ENCODE assay signal across 24 mouse cellular contexts in genomic region chr9:5271334-5271845, GRCm38 (mm10). TPM values are rescaled to one million over a fixed set of nuclear protein-coding genes. Genes with fewer than 3 reads are reported as not detected.
DNase-seq lines count a peak whose midpoint lies in the region; ATAC-seq and TF ChIP-seq lines count a peak whose summit lies in the region.
"Had no signal": no experiment of that assay in that cellular context is flagged by ENCODE, and none has a peak within 500 bp of the region (broad histone marks: within the 10 kb centered on the region; RNA-seq: fewer than 3 reads in every experiment).

No protein-coding gene starts in this region.

- no peaks in the 10 kb centered on the region for H3K27me3 ChIP-seq in heart, embryonic 13.5 days (replicated peaks)
- H3K27me3 ChIP-seq in heart, adult 2 months (ENCODE audit: control insufficient read depth, insufficient read depth, low read length): no peaks in the 10 kb centered on the region
- H3K27me3 ChIP-seq in liver, postnatal 0 days (ENCODE audit: insufficient read depth, low read length): no peaks in the 10 kb centered on the region
- H3K27me3 ChIP-seq in heart, postnatal 0 days (ENCODE audit: control insufficient read depth, insufficient read depth, low read length): no peaks in the 10 kb centered on the region
- H3K27me3 ChIP-seq in hindbrain, embryonic 10.5 days (ENCODE audit: insufficient read depth, poor library complexity, severe bottlenecking): no peaks in the 10 kb centered on the region
- H3K27me3 ChIP-seq: forebrain, embryonic 13.5 days; hindbrain, embryonic 15.5 days; limb, embryonic 15.5 days; liver, embryonic 15.5 days; megakaryocyte, embryonic 14.5 days; neural tube, embryonic 13.5 days had no signal

- 53% methylated on average over 6 of the region's 6 CpGs for WGBS in heart, embryonic 13.5 days
- 36% methylated on average over 6 of the region's 6 CpGs for WGBS in heart, adult 2 months
- 57% methylated on average over 6 of the region's 6 CpGs for WGBS in liver, postnatal 0 days (ENCODE audit: insufficient replicate concordance)
- 55% methylated on average over 6 of the region's 6 CpGs for WGBS in heart, postnatal 0 days
- WGBS in hindbrain, embryonic 10.5 days: 81% methylated on average over 6 of the region's 6 CpGs

- H3K79me2 ChIP-seq in heart, adult 2 months (replicated peaks; ENCODE audit: control insufficient read depth, insufficient read depth, low read length): no peaks in the 10 kb centered on the region

- H3K4me2 ChIP-seq in heart, embryonic 13.5 days: no peak overlapping the region
- H3K4me2 ChIP-seq in liver, postnatal 0 days (ENCODE audit: low read depth, low read length): no peak overlapping the region
- no peak overlapping the region for H3K4me2 ChIP-seq in heart, postnatal 0 days (ENCODE audit: low read depth, low read length)
- H3K4me2 ChIP-seq: forebrain, embryonic 13.5 days; hindbrain, embryonic 15.5 days; limb, embryonic 15.5 days; liver, embryonic 15.5 days; neural tube, embryonic 13.5 days had no signal

- no peak for TF ChIP-seq POLR2A in heart, adult 2 months (IDR thresholded peaks at IDR 0.05; ENCODE audit: insufficient read depth, low read depth, low read length)

- no peak for TF ChIP-seq CTCF in heart, adult 2 months (IDR thresholded peaks at IDR 0.05)
- no peak for TF ChIP-seq CTCF in liver, postnatal 0 days (IDR thresholded peaks at IDR 0.05; ENCODE audit: low read depth)
- no peak for TF ChIP-seq CTCF in heart, postnatal 0 days (IDR thresholded peaks at IDR 0.05; ENCODE audit: low read depth)

- H3K4me1 ChIP-seq in heart, embryonic 13.5 days: no peaks in the 10 kb centered on the region
- H3K4me1 ChIP-seq in heart, adult 2 months (ENCODE audit: control insufficient read depth, insufficient read depth, low read length): no peaks in the 10 kb centered on the region
- no peaks in the 10 kb centered on the region for H3K4me1 ChIP-seq in liver, postnatal 0 days (ENCODE audit: insufficient read depth)
- no peaks in the 10 kb centered on the region for H3K4me1 ChIP-seq in heart, postnatal 0 days (ENCODE audit: control insufficient read depth, insufficient read depth)
- no peaks in the 10 kb centered on the region for H3K4me1 ChIP-seq in hindbrain, embryonic 10.5 days (replicated peaks)
- H3K4me1 ChIP-seq: forebrain, embryonic 13.5 days; hindbrain, embryonic 15.5 days; limb, embryonic 15.5 days; liver, embryonic 15.5 days; megakaryocyte, embryonic 14.5 days; neural tube, embryonic 13.5 days had no signal

- intact Hi-C loops in heart, adult 2 months (cut with DNase I): no loop called here

- H3K9ac ChIP-seq in heart, embryonic 13.5 days: no peak overlapping the region
- no peak overlapping the region for H3K9ac ChIP-seq in heart, adult 2 months (ENCODE audit: low read depth, low read length)
- H3K9ac ChIP-seq in liver, postnatal 0 days (replicated peaks): no peak overlapping the region
- no peak overlapping the region for H3K9ac ChIP-seq in heart, postnatal 0 days (replicated peaks; ENCODE audit: low read depth, low read length)
- H3K9ac ChIP-seq: forebrain, embryonic 13.5 days; hindbrain, embryonic 15.5 days; limb, embryonic 15.5 days; liver, embryonic 15.5 days; neural tube, embryonic 13.5 days had no signal

- no peak overlapping the region for H3K4me3 ChIP-seq in heart, embryonic 13.5 days
- no peak overlapping the region for H3K4me3 ChIP-seq in heart, adult 2 months
- H3K4me3 ChIP-seq in liver, postnatal 0 days (ENCODE audit: low read depth, low read length): no peak overlapping the region
- H3K4me3 ChIP-seq in heart, postnatal 0 days (ENCODE audit: low read depth, low read length): no peak overlapping the region
- H3K4me3 ChIP-seq in hindbrain, embryonic 10.5 days: no peak overlapping the region
- H3K4me3 ChIP-seq: forebrain, embryonic 13.5 days; hindbrain, embryonic 15.5 days; limb, embryonic 15.5 days; liver, embryonic 15.5 days; megakaryocyte, embryonic 14.5 days; myocyte; neural tube, embryonic 13.5 days had no signal

- H3K9me3 ChIP-seq in heart, embryonic 13.5 days: no peaks in the 10 kb centered on the region
- H3K9me3 ChIP-seq in liver, postnatal 0 days (ENCODE audit: low read length): no peaks in the 10 kb centered on the region
- H3K9me3 ChIP-seq in heart, postnatal 0 days (replicated peaks; ENCODE audit: control insufficient read depth, low read length): no peaks in the 10 kb centered on the region
- H3K9me3 ChIP-seq in hindbrain, embryonic 10.5 days: no peaks in the 10 kb centered on the region
- H3K9me3 ChIP-seq: forebrain, embryonic 13.5 days; hindbrain, embryonic 15.5 days; limb, embryonic 15.5 days; liver, embryonic 15.5 days; megakaryocyte, embryonic 14.5 days; neural tube, embryonic 13.5 days had no signal

- peak overlapping the region; percentile 45 for H3K27ac ChIP-seq in heart, embryonic 13.5 days (replicated peaks)
- H3K27ac ChIP-seq in heart, adult 2 months: no peak overlapping the region
- no peak overlapping the region for H3K27ac ChIP-seq in liver, postnatal 0 days (ENCODE audit: low read depth)
- H3K27ac ChIP-seq in heart, postnatal 0 days (ENCODE audit: low read depth): no peak overlapping the region
- no peak overlapping the region for H3K27ac ChIP-seq in hindbrain, embryonic 10.5 days
- H3K27ac ChIP-seq: forebrain, embryonic 13.5 days; hindbrain, embryonic 15.5 days; limb, embryonic 15.5 days; liver, embryonic 15.5 days; neural tube, embryonic 13.5 days had no signal

- no peaks in the 10 kb centered on the region for H3K36me3 ChIP-seq in heart, embryonic 13.5 days
- no peaks in the 10 kb centered on the region for H3K36me3 ChIP-seq in heart, adult 2 months (ENCODE audit: control insufficient read depth, insufficient read depth, low read length)
- H3K36me3 ChIP-seq in liver, postnatal 0 days (replicated peaks; ENCODE audit: insufficient read depth, low read length): no peaks in the 10 kb centered on the region
- no peaks in the 10 kb centered on the region for H3K36me3 ChIP-seq in heart, postnatal 0 days (replicated peaks; ENCODE audit: control insufficient read depth, insufficient read depth, low read length)
- no peaks in the 10 kb centered on the region for H3K36me3 ChIP-seq in hindbrain, embryonic 10.5 days
- H3K36me3 ChIP-seq: hindbrain, embryonic 15.5 days; limb, embryonic 15.5 days; liver, embryonic 15.5 days; neural tube, embryonic 13.5 days had no signal

- no peak for TF ChIP-seq EP300 in heart, adult 2 months (IDR thresholded peaks at IDR 0.05; ENCODE audit: insufficient read depth, low read depth, low read length)
- TF ChIP-seq EP300 in liver, postnatal 0 days (IDR thresholded peaks at IDR 0.05; ENCODE audit: low read depth): no peak
- TF ChIP-seq EP300 in heart, postnatal 0 days (IDR thresholded peaks at IDR 0.05; ENCODE audit: low read depth): no peak

- no peak for ATAC-seq in heart, embryonic 13.5 days (ENCODE audit: extremely low read depth, insufficient number of reproducible peaks, low FRiP score, low TSS enrichment)
- ATAC-seq in liver, postnatal 0 days: peak; percentile 12; the same call in 1 of the 2 replicates
- peak; percentile 33; the same call in 1 of the 2 replicates for ATAC-seq in heart, postnatal 0 days (ENCODE audit: insufficient read depth, low read depth)
- ATAC-seq: forebrain, embryonic 13.5 days; midbrain, embryonic 16.5 days had no signal

- peak; percentile 3 for DNase-seq in embryo, embryonic 10.5 days (ENCODE audit: low spot score)
- no peak for DNase-seq in embryo, embryonic 9.5 days (ENCODE audit: extremely low spot score)
- DNase-seq in heart, adult 2 months: no peak
- DNase-seq in liver, postnatal 0 days: no peak
- no peak for DNase-seq in liver
- peak; percentile 39 for DNase-seq in heart, postnatal 0 days (ENCODE audit: low spot score)
- no peak for DNase-seq in hindbrain, embryonic 10.5 days (ENCODE audit: low spot score)
- DNase-seq: adrenal gland, postnatal 25 days; cerebellum, adult 9-10 months; kidney, adult 8-10 months; left cerebral cortex, postnatal 4 days; lung, postnatal 14 days; retina, postnatal 1 day; right cerebral cortex, postnatal 25 days; spleen, adult 18-20 months had no signal

RNA-seq across cellular contexts. Expression of gene Casp1, which starts 26.9 kb away (rescaled TPM):
- polyA plus RNA-seq in heart, embryonic 13.5 days (2015; fragmentation: Nextera tagmentation; extraction: Ambion mirVana): 0.70 and 0.79 TPM in 2 replicates
- 1 to 10 TPM in 1 of 2 experiments, under 1 TPM in 1; 0.93 to 1.4 TPM for total RNA-seq in heart, adult 2 months (2021)
- polyA plus RNA-seq in heart, adult 2 months (2012; rRNA removed): 0.39 and 1.1 TPM in 2 replicates
- polyA plus RNA-seq in liver, postnatal 0 days (2015; fragmentation: Nextera tagmentation; extraction: Ambion mirVana): 4.3 and 5.1 TPM in 2 replicates
- total RNA-seq in heart, postnatal 0 days (2014; rRNA removed; ENCODE audit: low replicate concordance): not detected in 2 replicates
- 0.59 and 0.67 TPM in 2 replicates for polyA plus RNA-seq in heart, postnatal 0 days (2015; fragmentation: Nextera tagmentation; extraction: Ambion mirVana)
- 0.42 and 0.69 TPM in 2 replicates for polyA plus RNA-seq in hindbrain, embryonic 10.5 days (2016; fragmentation: Nextera tagmentation; extraction: Ambion mirVana)

RNA-seq across cellular contexts. Expression of gene Casp4, which starts 37.2 kb away (rescaled TPM):
- 1.2 and 1.7 TPM in 2 replicates for polyA plus RNA-seq in heart, embryonic 13.5 days (2015; fragmentation: Nextera tagmentation; extraction: Ambion mirVana)
- 1 to 10 TPM; 1.7 to 3.1 TPM for total RNA-seq in heart, adult 2 months (2021)
- 2.0 and 5.0 TPM in 2 replicates for polyA plus RNA-seq in heart, adult 2 months (2012; rRNA removed)
- polyA plus RNA-seq in liver, postnatal 0 days (2015; fragmentation: Nextera tagmentation; extraction: Ambion mirVana): 2.1 and 2.2 TPM in 2 replicates
- total RNA-seq in heart, postnatal 0 days (2014; rRNA removed; ENCODE audit: low replicate concordance): 8.1 and 8.2 TPM in 2 replicates
- polyA plus RNA-seq in heart, postnatal 0 days (2015; fragmentation: Nextera tagmentation; extraction: Ambion mirVana): 1.7 and 2.0 TPM in 2 replicates
- 0.10 TPM in 1 of 2 replicates, not detected in the other for polyA plus RNA-seq in hindbrain, embryonic 10.5 days (2016; fragmentation: Nextera tagmentation; extraction: Ambion mirVana)
- polyA plus RNA-seq: forebrain, embryonic 13.5 days had no signal

Comparison
In these comparisons a context has a peak if more than half of its experiments do, and no peak if none do; other contexts are left out.
1. DNase-seq: peak in embryo, embryonic 10.5 days (single experiment) and heart, postnatal 0 days (single experiment); none in embryo, embryonic 9.5 days (single experiment), heart, adult 2 months (0 of 2), liver, postnatal 0 days (single experiment), liver (single experiment) and hindbrain, embryonic 10.5 days (single experiment).